Mouse (Mus musculus): ENCODE data around the gene Gm45337.
"Not testable (repeated sequence)": the region's sequence is repeated elsewhere in the genome, so short reads cannot be mapped to it uniquely, and the experiment has no call there.

Gene Gm45337

DNA sequence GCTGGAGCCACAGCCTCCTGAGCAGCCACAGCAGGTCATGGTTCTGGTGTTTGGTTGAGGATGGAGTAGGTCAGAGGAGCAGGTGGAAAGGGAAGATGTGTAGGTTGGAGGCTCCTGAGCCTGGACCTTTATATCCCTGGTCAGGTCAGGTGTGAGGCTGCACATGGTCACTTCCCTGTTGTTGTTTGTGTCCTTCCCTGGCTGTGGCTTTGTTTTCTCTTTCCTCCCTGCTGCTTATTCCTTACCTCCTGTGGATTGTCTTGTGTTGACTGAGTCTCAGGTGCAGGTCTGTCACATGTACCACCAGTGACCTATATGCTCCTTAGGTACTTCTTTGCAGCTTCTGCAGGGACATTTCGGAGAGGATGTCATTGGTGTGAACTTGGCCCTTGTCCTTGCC lies at the start of gene Gm45337:
Gene Gm45337, minus strand, starts transcription at position 101 of the 400 bp plus-strand sequence.
- DNase-seq, result no peak

DNA sequence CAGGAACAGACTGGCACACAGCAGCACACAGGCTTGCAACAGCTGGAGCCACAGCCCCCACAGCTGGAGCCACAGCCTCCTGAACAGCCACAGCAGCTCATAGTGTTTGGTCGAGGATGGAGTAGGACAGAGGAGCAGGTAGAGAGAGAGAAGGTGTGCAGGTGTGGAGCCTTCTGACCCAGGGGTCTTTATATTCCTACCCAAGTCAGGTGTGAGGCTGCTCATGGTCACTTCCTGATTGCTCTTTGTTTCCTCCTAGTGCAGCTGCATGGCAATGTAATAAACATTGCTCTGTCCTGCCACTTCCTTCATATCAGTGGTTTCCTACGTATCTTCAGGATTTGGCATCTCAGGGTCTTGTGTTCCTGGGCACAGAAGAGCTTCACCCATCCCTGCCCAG lies 45.9 kb upstream of the Gm45337 start, which contains the start of gene Gm10153:
Gene Gm10153, minus strand, starts transcription at position 101 of the 400 bp plus-strand sequence.
- DNase-seq, result no peak

DNA sequence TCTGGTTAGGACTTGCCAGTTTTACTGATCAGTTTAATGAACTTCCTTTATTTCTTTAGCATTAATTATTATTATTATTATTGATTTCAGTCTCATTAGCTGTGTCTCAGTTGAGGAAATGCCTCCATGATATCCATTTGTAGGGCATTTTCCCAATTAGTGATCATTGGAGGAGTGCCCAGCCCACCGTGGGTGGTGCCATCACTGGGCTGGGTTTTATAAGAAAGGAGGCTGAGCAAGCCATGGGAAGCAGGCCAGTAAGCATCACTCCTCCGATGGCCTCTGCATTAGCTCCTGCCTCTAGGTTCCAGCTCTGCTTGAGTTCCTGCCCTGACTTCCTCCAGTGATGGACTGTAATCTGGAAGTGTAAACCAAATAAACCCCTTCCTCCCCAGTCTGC lies 43.7 kb upstream of the Gm45337 start:
- DNase-seq, result no peak

DNA sequence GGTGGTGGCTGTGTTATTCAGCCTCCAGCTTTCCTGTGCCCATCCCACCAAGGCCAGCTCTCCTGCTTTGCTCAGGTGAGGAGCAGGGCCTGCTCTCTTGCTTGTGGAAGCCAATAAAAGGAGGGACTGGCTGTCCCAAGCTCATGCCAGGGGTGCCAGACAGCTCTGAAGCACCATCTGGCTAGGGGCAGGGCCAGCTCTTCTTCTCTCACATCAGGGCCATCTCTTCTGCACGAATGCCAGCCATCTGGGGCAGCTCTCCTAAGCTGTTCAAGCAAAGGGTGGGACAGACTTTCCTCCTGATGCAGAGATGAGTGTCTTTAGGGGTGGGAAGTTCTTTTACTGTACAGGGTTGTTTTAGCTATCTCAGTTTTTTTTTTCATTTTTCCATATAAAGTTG lies 36.6 kb upstream of the Gm45337 start:
- no peak for DNase-seq

DNA sequence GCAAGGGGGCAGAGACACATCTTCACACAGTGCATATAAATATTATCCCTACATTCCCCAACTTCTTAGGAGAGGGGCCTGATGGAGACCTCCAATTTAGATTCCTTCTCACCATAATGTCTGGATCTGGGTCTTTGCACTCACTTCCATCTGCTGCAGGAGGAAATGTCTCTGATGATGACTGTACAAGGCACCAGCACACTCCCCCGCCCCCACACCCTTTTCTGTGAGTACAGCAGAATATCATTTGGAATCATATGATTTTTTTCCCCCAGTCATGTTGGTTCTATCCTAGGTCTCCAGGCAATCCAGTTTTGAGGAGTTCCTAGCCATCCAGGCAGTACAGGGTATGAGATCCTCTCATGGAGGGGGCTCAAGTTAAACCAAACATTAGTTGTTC lies 34.3 kb upstream of the Gm45337 start:
- no peak for DNase-seq

DNA sequence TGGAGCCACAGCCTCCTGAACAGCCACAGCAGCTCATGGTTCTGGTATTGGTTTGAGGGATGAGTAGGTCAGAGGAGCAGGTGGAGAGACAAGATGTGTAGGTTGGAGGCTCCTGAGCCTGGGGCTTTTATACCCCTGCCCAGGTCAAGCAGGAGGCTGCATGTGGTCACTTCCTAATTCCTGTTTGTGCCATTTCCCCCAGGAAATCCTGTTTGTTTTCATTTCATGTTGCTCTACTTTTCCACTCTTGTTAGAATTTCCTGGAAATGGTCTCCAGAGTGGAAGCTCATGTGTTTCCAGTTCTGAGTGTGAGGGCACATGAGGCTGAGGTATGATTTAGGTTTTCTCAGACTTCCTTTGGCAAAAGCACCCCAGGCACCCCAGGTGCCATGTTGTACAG lies 31.5 kb upstream of the Gm45337 start, which contains the start of gene Krtap5-2:
Gene Krtap5-2, minus strand, starts transcription at position 101 of the 400 bp plus-strand sequence.
- DNase-seq, result not testable (repeated sequence)

DNA sequence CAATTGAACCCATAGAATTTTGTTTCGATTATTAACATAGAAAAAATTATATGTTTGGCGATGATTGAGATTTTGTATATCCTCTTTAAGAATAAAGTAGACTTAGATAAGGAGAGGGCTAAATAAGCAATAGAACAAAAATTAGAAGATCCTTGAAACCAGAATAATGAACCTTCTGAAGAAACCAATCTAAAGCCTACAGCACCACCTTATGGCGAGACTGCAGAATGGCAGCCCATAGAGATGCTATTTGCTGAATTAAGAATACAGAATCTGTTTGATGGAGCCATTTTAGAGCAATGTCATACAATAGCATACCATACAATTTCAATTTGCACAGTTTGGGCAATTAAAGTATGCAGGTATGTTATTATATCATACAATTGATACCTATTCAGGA lies 25.4 kb upstream of the Gm45337 start:
- no peak for DNase-seq

DNA sequence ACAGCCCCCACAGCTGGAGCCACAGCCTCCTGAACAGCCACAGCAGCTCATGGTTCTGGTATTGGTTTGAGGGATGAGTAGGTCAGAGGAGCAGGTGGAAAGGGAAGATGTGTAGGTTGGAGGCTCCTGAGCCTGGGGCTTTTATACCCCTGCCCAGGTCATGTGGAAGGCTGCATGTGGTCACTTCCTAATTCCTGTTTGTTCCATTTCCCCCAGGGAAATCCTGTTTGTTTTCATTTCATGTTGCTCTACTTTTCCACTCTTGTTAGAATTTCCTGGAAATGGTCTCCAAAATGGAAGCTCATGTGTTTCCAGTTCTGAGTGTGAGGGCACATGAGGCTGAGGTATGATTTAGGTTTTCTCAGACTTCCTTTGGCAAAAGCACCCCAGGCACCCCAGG lies 21.2 kb upstream of the Gm45337 start, which contains the start of gene Gm4553:
Gene Gm4553, minus strand, starts transcription at position 101 of the 400 bp plus-strand sequence.
- DNase-seq, result not testable (repeated sequence)

DNA sequence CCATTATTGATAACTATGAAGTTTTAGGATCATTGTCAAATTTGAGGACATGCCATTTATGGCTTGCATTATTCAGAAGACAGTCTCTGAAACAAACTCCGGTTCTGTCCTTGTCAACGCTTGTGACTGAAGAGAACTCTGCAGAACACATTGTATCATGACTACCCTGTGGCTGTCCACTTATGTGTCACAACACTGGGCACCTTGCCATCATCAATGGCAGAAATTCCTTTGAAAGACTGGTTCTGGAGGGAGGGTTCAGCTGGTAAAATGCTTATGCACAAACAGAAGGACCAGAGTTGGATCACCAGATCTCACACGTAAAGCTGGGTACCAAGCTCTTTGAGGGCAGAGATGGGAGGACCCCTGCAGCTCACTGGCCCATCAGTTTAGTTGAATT lies 15.0 kb upstream of the Gm45337 start:
- no peak for DNase-seq

DNA sequence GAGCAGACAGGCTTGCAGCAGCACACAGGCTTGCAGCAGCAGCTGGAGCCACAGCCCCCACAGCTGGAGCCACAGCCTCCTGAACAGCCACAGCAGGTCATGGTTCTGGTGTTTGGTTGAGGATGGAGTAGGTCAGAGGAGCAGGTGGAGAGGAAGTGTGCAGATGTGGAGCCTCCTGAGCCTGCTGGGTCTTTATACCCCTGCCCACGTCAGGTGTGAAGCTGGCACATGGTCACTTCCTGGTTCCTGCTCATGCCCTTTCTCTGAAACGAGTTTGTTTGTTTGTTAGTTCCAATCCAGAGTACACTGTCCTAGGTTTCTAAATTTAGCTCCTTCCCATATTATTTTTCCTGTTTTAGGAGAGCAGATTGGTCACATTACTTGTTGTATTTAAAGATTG lies 12.6 kb upstream of the Gm45337 start, which contains the start of gene Gm29735:
Gene Gm29735, minus strand, starts transcription at position 101 of the 400 bp plus-strand sequence.
- not testable (repeated sequence) for DNase-seq

DNA sequence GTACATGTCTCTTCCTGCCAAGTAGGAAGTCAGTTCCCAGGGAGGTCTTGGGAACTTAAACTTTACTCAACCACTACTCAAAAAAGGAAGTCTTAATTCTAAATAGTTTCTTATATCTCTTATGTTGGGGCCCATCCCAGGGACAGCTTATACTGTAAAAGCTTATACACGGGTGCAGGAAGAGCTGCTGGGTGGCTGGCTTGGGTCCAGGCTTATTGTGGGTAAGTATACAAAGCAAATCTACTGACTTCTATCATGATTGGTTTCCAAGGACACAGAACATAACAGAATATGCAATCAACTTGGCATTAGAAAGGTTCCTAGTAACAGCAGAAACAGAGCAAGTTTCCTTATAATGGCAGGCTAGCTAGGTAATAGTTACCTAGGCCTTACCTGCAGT lies 10.9 kb upstream of the Gm45337 start:
- no peak for DNase-seq

DNA sequence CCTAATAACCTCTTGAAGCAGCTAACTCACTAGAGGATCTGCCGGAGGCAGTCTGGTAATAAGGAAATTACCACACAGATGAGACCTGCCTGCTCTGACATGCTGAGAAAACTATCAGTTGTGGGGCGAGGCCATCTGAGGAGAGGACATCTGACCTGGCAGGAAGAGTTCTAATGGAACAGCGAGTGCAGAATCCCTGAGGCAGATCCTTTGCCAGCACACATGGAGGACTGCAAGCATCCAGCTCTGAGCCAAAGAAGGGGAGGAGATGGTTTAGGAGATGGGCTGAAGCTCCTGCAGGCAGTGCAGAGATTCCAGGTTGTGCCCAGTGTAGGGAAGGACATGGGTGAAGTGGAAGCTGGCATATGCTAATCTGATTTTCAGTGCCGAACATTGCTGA lies 7.8 kb upstream of the Gm45337 start:
- no peak for DNase-seq

DNA sequence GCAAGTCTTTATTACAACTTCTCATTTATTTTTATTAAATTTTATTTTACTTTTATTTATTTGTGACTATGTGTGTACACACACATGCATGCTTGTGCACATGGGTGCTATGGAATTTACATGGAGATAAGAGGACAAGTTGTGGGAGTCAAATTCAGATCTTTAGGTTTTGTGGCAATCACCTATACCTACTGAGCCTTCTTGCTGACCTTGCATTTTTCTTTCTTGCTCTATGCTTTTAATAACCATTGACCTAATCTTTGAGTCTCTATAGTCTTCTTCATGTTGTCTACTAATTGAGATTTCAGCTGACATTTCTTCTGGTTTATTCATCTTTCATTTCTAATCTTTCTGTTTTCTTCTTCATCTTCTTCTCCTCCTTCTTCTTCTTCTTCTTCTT lies 4.2 kb upstream of the Gm45337 start:
- no peak for DNase-seq

DNA sequence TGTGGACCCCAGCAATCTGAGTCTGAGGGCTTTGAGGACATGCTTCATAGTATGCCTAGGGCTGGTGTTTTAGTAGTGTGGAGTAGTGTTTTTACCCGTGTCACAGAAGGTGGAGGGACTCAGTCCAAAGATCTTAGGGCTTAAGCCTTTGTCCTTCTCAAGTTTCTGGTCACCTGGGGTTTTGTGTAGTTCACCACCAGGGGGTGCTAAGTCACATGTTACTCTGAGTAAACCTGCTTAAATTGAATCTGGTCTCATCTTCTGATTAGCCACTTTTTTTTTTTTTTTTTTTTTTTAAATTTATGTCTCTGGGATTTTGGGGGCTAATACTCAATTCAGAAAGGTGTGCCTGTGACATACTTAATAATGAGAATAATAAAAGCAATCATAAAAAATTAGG lies 1.6 kb upstream of the Gm45337 start:
- peak; percentile 44 for DNase-seq

DNA sequence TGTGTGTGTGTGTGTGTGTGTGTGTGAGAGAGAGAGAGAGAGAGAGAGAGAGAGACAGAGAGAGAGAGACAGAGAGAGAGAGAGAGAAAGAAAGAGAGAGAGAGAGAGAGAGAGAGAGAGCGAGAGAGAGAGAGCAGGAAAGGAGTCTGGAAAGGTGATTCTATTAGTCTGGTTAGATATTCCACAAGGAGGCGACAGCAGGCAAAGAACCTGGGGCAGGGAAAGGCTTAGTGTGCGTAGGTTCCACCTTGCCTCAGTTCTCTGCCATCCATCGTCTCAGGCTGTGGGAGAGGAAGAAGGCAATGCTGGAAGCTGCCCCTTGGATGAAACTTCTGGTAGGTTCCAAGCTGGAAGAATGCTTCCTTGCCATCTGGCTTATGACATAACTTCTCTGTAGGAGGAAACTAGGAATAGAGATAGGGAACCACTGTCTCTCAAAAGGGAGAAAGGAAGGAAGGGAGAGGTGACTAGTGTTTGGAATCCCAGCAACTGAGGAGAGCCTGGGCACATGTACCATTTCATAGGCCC lies 1.1 kb upstream of the Gm45337 start:
- DNase-seq, result no peak

DNA sequence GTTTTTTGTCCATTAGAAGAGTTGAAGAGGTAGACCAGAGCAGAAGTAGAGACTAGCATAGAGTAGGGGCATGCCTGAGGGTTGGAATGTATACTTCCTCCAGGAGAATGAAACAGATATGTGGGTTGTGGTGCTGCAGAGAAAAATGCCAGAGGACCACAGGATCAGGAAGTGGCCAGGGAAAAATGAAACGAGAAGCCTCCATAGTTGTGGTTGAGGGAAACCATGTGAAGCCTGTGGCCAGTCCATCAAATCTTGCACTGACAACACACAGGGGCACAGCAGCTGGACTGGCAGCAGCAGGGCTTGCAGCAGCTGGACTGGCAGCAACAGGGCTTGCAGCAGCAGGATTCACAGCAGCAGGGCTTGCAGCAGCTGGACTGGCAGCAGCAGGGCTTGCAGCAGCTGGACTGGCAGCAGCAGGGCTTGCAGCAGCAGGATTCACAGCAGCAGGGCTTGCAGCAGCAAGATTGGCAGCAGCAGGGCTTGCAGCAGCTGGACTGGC lies 849 bp downstream of the Gm45337 start:
- DNase-seq, result not testable (repeated sequence)

DNA sequence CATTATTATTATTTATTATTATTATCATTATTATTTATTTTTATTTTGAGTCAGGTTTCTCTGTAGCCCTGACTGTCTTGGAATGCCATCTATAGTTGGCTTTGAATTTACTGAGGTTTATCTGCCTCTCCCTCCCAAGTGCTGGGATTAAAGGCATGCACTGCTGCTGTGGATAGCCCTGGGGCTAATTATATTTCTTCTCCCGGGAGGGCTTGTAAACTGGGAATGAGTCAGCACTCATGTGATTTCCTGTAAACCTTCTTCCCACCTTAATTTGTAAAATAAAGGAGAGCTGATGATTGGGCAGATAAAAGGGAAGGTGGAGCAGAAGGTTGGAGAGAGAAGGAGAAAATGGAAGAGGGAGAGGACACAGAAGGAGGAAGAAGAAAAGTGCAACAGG lies 3.7 kb downstream of the Gm45337 start:
- no peak for DNase-seq

DNA sequence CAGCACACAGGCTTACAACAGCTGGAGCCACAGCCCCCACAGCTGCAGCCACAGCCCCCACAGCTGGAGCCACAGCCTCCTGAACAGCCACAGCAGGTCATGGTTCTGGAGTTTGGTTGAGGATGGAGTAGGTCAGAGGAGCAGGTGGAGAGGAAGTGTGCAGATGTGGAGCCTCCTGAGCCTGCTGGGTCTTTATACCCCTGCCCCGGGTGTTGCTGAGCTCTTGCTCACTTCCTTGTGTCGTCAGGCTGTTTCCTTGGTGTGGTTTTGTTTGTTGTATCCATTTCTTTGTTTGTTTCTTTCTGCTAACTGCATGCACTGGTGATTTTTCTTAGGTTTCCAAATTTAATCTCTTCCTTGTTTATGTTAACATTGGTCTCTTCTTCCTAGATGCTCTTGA lies 8.5 kb downstream of the Gm45337 start, which contains the start of gene Gm39115:
Gene Gm39115, minus strand, starts transcription at position 101 of the 400 bp plus-strand sequence.
- not testable (repeated sequence) for DNase-seq

DNA sequence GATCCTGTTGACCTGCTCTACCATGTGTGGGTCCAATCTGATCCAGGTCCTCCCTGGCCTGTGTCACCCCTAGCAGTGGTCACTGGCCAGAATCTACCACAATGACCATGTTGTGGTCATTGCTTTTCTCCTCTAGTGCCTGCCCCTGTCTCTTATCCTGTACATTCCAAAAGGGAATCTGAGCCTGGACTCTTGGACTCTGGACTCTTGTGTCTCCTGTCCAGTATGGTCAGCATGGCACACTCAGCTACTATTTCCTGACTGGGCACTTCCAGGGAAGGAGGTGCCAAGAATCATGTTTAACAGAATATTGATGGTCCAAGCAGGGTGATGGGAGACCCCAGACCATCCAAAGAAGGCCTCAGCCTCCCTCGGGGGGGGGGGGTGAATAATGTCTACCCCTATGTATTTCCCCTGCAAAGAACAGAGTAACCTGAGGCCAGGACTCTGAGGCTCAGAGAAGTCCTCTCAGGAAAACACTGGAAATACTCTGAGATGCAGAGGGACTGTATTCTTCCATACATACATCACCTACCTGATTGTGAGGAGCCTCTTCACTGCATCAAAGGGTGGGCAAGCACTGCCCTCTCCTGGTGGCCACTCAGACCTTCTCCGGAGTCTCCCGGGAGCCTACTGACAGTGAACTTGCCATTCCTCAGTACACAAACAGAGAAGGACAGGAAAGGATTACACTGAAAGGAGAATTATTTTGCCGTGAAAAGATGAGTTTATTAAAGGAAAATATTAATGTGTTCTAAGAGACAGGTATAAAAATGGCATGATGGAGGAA lies 10.0 kb downstream of the Gm45337 start:
- peak; percentile 38 for DNase-seq

DNA sequence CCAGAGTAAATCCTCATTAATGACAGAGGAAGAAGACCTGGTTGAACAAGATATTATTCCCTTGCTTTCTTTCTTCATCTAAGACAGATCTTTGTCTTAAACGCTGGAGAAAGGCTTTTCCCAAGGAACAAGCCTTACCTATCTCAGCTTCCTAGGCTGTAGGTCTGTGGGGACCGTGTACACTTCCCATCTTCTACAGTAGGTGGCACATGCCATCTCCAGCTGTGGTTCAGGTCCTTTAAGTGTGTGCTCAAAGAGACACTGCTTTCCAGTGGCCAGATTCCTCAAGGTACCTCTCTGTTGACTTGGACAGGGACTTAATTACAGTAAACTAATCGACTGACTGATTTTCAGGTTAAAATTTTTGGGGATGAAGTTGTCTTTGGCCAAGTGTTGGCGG lies 15.6 kb downstream of the Gm45337 start:
- DNase-seq, result no peak

DNA sequence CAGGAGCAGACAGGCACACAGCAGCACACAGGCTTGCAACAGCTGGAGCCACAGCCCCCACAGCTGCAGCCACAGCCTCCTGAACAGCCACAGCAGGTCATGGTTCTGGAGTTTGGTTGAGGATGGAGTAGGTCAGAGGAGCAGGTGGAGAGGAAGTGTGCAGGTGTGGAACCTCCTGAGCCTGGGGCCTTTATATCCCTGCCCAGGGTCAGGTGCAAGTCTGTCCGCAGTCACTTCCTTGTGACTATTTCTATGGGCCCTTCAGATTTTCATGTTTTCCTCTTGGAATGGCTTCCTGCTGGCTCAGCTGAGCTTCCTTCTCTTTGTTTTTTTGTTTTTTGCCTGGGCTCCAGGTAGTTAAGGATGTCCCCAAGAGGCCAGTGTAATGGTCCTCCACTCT lies 23.8 kb downstream of the Gm45337 start, which contains the start of gene Gm45618:
Gene Gm45618, minus strand, starts transcription at position 101 of the 400 bp plus-strand sequence.
- DNase-seq, result not testable (repeated sequence)

DNA sequence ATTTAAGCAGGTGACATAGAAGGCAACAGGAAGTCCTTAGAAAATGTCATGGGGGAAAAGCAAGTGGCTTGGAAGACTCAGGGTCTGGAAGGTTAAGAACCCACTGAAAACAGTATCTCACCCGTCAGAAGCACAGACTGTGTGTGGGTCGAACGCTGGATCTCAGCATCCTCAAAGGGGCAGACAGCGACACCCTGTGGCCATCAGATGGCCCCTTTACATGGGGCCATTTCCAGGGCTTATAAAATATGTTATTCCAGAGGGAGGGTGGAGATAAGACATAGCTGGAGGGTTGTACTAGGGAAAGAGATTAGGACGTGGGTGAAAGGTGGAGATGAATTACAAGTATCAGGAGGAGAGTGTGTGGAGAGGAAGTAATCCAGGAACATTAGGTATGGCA lies 24.8 kb downstream of the Gm45337 start:
- DNase-seq, result no peak

DNA sequence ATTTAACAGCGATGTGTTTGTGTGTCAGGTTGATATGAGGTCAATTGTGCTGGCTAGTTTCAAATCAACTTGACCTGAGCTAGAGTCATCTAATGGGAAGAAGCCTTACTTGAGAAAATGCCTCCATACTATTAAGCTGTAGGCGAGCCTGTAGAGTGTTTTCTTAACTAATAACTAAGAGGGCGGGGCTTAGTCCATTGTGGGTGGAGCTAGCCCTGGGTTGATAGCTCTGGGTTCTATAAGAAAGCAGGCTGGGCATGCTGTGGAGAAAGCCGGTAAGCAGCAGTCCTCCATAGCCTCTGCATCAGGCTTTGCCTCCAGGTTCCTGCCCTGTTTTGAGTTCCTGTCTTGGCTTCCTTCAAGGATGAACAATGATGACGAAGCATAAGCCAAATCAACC lies 39.7 kb downstream of the Gm45337 start:
- DNase-seq, result no peak

DNA sequence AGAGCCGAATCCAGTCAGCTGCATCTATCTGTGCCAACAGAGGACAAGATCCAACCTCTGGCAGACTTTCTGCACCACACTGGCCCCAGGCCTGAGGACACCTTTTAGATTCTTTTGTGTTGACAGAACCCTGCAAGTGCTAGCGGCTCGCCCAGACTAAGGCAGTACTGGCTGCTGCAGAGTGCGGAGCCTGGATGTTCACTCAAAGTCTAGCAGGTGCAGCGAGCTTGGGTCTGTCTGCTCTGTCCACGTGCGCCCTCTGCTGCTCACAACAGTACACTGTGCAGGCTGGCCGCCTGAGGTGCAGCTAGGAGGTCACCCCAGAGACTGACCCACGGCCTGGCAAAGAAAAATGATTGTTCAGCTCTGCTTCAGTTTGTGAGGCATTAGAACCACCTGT lies 46.6 kb downstream of the Gm45337 start:
- DNase-seq, result peak; percentile 84

Measured in kidney, adult 18-20 months (tissue).